Mouse (Mus musculus): ENCODE measurements around the gene Mpped2. TPM values are rescaled to one million over a fixed set of nuclear protein-coding genes. Genes with fewer than 3 reads are reported as not detected.

Gene Mpped2
- 212 and 221 TPM in 2 replicates for polyA plus RNA-seq (2015; fragmentation: Nextera tagmentation; extraction: Ambion mirVana)

- Histone ChIP-seq H3K27ac (replicated peaks) (peak within 1 kb of the TSS; percentile 100), H3K36me3 (no peaks in the 10 kb centered on the region), H3K9ac (replicated peaks) (peak within 1 kb of the TSS; percentile 100), H3K4me1 (peaks cover 40% of the 10 kb centered on the region), H3K4me3 (peak within 1 kb of the TSS; percentile 92), H3K9me3 (no peaks in the 10 kb centered on the region), H3K4me2 (replicated peaks) (peak within 1 kb of the TSS; percentile 87), H3K27me3 (no peaks in the 10 kb centered on the region)
- peak; percentile 67 for ATAC-seq (replicated peaks)
- WGBS: under 1% methylated on average over 54 of the region's 56 CpGs
Observed at GRCm38 (mm10) chr2:106692783-106693701, at the start of gene Mpped2. Mpped2 (plus strand) TSS chr2:106693269.

GRCm38 (mm10) chr2:106644782-106645181 is 48.3 kb upstream of the Mpped2 start:
- H3K4me2 ChIP-seq (replicated peaks): no peak overlapping the region
- H3K4me3 ChIP-seq: no peak overlapping the region
- no peak overlapping the region for H3K9ac ChIP-seq (replicated peaks)
- no peak overlapping the region for H3K27ac ChIP-seq (replicated peaks)
- no peaks in the 10 kb centered on the region for H3K27me3 ChIP-seq
- WGBS: 94% methylated on average over 3 of the region's 3 CpGs
- peaks cover 13% of the 10 kb centered on the region for H3K4me1 ChIP-seq
- no peak for ATAC-seq (replicated peaks)
- H3K9me3 ChIP-seq: no peaks in the 10 kb centered on the region
- no peaks in the 10 kb centered on the region for H3K36me3 ChIP-seq

GRCm38 (mm10) chr2:106649686-106650570 is 43.1 kb upstream of the Mpped2 start:
- Histone ChIP-seq H3K9ac (replicated peaks) (peak overlapping the region; percentile 42), H3K4me3 (peak overlapping the region; percentile 41)

GRCm38 (mm10) chr2:106652151-106652550 is 40.9 kb upstream of the Mpped2 start:
- H3K36me3 ChIP-seq: no peaks in the 10 kb centered on the region
- H3K4me1 ChIP-seq: peaks cover 20% of the 10 kb centered on the region
- H3K27ac ChIP-seq (replicated peaks): no peak overlapping the region
- no peak overlapping the region for H3K4me3 ChIP-seq
- H3K9ac ChIP-seq (replicated peaks): no peak overlapping the region
- 52% methylated on average over 8 of the region's 8 CpGs for WGBS
- H3K27me3 ChIP-seq: no peaks in the 10 kb centered on the region
- H3K4me2 ChIP-seq (replicated peaks): no peak overlapping the region
- H3K9me3 ChIP-seq: no peaks in the 10 kb centered on the region
- ATAC-seq (replicated peaks): no peak

More at GRCm38 (mm10) chr2:106649686-106650570, 43.1 kb upstream of the Mpped2 start:
- Histone ChIP-seq H3K4me2 (replicated peaks) (peak overlapping the region; percentile 42), H3K4me1 (peaks cover 20% of the 10 kb centered on the region), H3K9me3 (no peaks in the 10 kb centered on the region), H3K36me3 (no peaks in the 10 kb centered on the region), H3K27me3 (no peaks in the 10 kb centered on the region), H3K27ac (replicated peaks) (peak overlapping the region; percentile 83)
- 3% methylated on average over 25 of the region's 25 CpGs for WGBS
- peak; percentile 99 for ATAC-seq (replicated peaks)

- Histone ChIP-seq H3K9ac (replicated peaks) (no peak overlapping the region), H3K4me2 (replicated peaks) (no peak overlapping the region), H3K27me3 (no peaks in the 10 kb centered on the region), H3K27ac (replicated peaks) (no peak overlapping the region), H3K4me3 (no peak overlapping the region), H3K9me3 (no peaks in the 10 kb centered on the region), H3K36me3 (no peaks in the 10 kb centered on the region), H3K4me1 (peaks cover 18% of the 10 kb centered on the region)
- 86% methylated on average over 4 of the region's 4 CpGs for WGBS
- ATAC-seq (replicated peaks): no peak
Observed at GRCm38 (mm10) chr2:106652741-106653140, 40.3 kb upstream of the Mpped2 start.

- 93% methylated on average over 4 of the region's 4 CpGs for WGBS
- Histone ChIP-seq H3K36me3 (no peaks in the 10 kb centered on the region), H3K4me3 (no peak overlapping the region), H3K4me2 (replicated peaks) (no peak overlapping the region), H3K9ac (replicated peaks) (no peak overlapping the region), H3K9me3 (no peaks in the 10 kb centered on the region), H3K27ac (replicated peaks) (no peak overlapping the region), H3K4me1 (peaks cover 18% of the 10 kb centered on the region), H3K27me3 (no peaks in the 10 kb centered on the region)
- ATAC-seq (replicated peaks): no peak
Observed at GRCm38 (mm10) chr2:106653261-106653660, 39.8 kb upstream of the Mpped2 start.

GRCm38 (mm10) chr2:106655271-106655670 is 37.8 kb upstream of the Mpped2 start:
- Histone ChIP-seq H3K4me2 (replicated peaks) (no peak overlapping the region), H3K4me1 (peaks cover 7% of the 10 kb centered on the region; the same call in 1 of the 2 replicates), H3K27ac (replicated peaks) (no peak overlapping the region), H3K4me3 (no peak overlapping the region), H3K36me3 (no peaks in the 10 kb centered on the region), H3K9ac (replicated peaks) (no peak overlapping the region), H3K9me3 (no peaks in the 10 kb centered on the region), H3K27me3 (no peaks in the 10 kb centered on the region)
- ATAC-seq (replicated peaks): no peak
- WGBS: 65% methylated on average over 4 of the region's 4 CpGs

- Histone ChIP-seq H3K27me3 (no peaks in the 10 kb centered on the region), H3K4me1 (peaks cover 3% of the 10 kb centered on the region; the same call in 1 of the 2 replicates), H3K36me3 (no peaks in the 10 kb centered on the region), H3K4me3 (no peak overlapping the region), H3K9ac (replicated peaks) (no peak overlapping the region), H3K4me2 (replicated peaks) (no peak overlapping the region), H3K9me3 (no peaks in the 10 kb centered on the region), H3K27ac (replicated peaks) (no peak overlapping the region)
- WGBS: 67% methylated on average over 11 of the region's 11 CpGs
- no peak for ATAC-seq (replicated peaks)
Observed at GRCm38 (mm10) chr2:106665271-106665670, 27.8 kb upstream of the Mpped2 start.

GRCm38 (mm10) chr2:106674319-106674718 is 18.8 kb upstream of the Mpped2 start:
- WGBS: 78% methylated on average over 8 of the region's 8 CpGs

GRCm38 (mm10) chr2:106677449-106677848 is 15.6 kb upstream of the Mpped2 start:
- Histone ChIP-seq H3K36me3 (no peaks in the 10 kb centered on the region), H3K27ac (replicated peaks) (no peak overlapping the region), H3K4me2 (replicated peaks) (no peak overlapping the region), H3K4me1 (no peaks in the 10 kb centered on the region), H3K27me3 (no peaks in the 10 kb centered on the region), H3K4me3 (no peak overlapping the region), H3K9me3 (no peaks in the 10 kb centered on the region), H3K9ac (replicated peaks) (no peak overlapping the region)
- WGBS: 60% methylated on average over 2 of the region's 2 CpGs
- ATAC-seq (replicated peaks): no peak

More at GRCm38 (mm10) chr2:106674319-106674718, 18.8 kb upstream of the Mpped2 start:
- Histone ChIP-seq H3K27ac (replicated peaks) (no peak overlapping the region), H3K9me3 (no peaks in the 10 kb centered on the region), H3K4me3 (no peak overlapping the region), H3K9ac (replicated peaks) (no peak overlapping the region), H3K36me3 (no peaks in the 10 kb centered on the region), H3K4me1 (no peaks in the 10 kb centered on the region), H3K27me3 (no peaks in the 10 kb centered on the region), H3K4me2 (replicated peaks) (no peak overlapping the region)
- no peak for ATAC-seq (replicated peaks)

- ATAC-seq (replicated peaks): no peak
- no peaks in the 10 kb centered on the region for H3K9me3 ChIP-seq
- no peak overlapping the region for H3K27ac ChIP-seq (replicated peaks)
- 85% methylated on average over 5 of the region's 5 CpGs for WGBS
- no peaks in the 10 kb centered on the region for H3K27me3 ChIP-seq
- H3K4me2 ChIP-seq (replicated peaks): no peak overlapping the region
- H3K4me1 ChIP-seq: peaks cover 13% of the 10 kb centered on the region
- no peaks in the 10 kb centered on the region for H3K36me3 ChIP-seq
- no peak overlapping the region for H3K9ac ChIP-seq (replicated peaks)
- no peak overlapping the region for H3K4me3 ChIP-seq
Observed at GRCm38 (mm10) chr2:106679720-106680455, 13.2 kb upstream of the Mpped2 start.
